Mouse (Mus musculus): ENCODE measurements around the gene Alk. TPM values are rescaled to one million over a fixed set of nuclear protein-coding genes. Genes with fewer than 3 reads are reported as not detected.

Alk gene
- polyA plus RNA-seq, 1 experiment from 2014 or later: 0.11 TPM

GRCm38 (mm10) chr17:71991260-71991659, 613.2 kb downstream of the Alk start:
- Histone ChIP-seq H3K36me3 (ENCODE audit: insufficient read depth, low read length) (no peaks in the 10 kb centered on the region), H3K9ac (ENCODE audit: low read depth, low read length) (no peak overlapping the region), H3K4me2 (ENCODE audit: low read length) (no peak overlapping the region), H3K27ac (no peak overlapping the region), H3K4me3 (replicated peaks; ENCODE audit: low read depth, low read length) (no peak overlapping the region), H3K4me1 (replicated peaks; ENCODE audit: insufficient read depth, low read length) (no peaks in the 10 kb centered on the region), H3K27me3 (ENCODE audit: insufficient read depth, low read length) (no peaks in the 10 kb centered on the region), H3K9me3 (replicated peaks; ENCODE audit: low read length) (no peaks in the 10 kb centered on the region)
- DNase-seq (ENCODE audit: low spot score) (no peak), ATAC-seq (replicated peaks; ENCODE audit: low FRiP score, low read depth) (no peak)
- WGBS: 39% methylated on average over 3 of the region's 3 CpGs
- TF ChIP-seq CTCF (IDR thresholded peaks at IDR 0.05; ENCODE audit: low read depth): no peak

DNA sequence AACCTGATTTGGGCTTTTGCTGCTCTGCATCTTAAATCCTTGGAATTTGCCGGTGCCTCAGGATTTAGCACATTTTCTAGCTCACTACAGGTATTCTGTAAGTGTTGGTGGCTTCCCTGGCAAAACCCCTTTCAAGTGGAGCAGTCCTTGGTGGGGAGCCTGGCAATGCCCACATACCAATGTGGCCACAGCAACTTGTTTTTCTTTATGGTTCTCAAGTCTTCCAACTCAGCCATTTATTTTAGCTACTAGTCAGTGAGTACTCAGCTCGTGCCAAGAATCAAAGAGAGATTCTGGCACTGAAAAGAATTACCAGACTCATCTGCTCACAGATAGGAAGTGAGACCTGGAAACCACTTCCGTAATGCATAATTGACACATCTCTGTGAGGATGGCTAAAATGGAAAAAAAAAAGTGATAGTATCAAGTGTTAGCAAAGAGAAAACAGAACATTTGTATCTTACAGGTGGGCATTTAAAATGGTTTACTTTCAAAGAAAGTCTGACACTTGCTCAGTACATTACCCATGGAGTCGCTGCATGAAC, 614.2 kb downstream of the Alk start:
- no peaks in the 10 kb centered on the region for H3K36me3 ChIP-seq (ENCODE audit: insufficient read depth, low read length)
- no peaks in the 10 kb centered on the region for H3K9me3 ChIP-seq (replicated peaks; ENCODE audit: low read length)
- no peak overlapping the region for H3K27ac ChIP-seq
- H3K4me3 ChIP-seq (replicated peaks; ENCODE audit: low read depth, low read length): no peak overlapping the region
- H3K9ac ChIP-seq (ENCODE audit: low read depth, low read length): no peak overlapping the region
- no peak overlapping the region for H3K4me2 ChIP-seq (ENCODE audit: low read length)
- WGBS: 76% methylated on average over 4 of the region's 4 CpGs
- DNase-seq (ENCODE audit: low spot score) (no peak), ATAC-seq (replicated peaks; ENCODE audit: low FRiP score, low read depth) (no peak)
- no peaks in the 10 kb centered on the region for H3K27me3 ChIP-seq (ENCODE audit: insufficient read depth, low read length)
- TF ChIP-seq CTCF (IDR thresholded peaks at IDR 0.05; ENCODE audit: low read depth): no peak
- H3K4me1 ChIP-seq (replicated peaks; ENCODE audit: insufficient read depth, low read length): no peaks in the 10 kb centered on the region

DNA sequence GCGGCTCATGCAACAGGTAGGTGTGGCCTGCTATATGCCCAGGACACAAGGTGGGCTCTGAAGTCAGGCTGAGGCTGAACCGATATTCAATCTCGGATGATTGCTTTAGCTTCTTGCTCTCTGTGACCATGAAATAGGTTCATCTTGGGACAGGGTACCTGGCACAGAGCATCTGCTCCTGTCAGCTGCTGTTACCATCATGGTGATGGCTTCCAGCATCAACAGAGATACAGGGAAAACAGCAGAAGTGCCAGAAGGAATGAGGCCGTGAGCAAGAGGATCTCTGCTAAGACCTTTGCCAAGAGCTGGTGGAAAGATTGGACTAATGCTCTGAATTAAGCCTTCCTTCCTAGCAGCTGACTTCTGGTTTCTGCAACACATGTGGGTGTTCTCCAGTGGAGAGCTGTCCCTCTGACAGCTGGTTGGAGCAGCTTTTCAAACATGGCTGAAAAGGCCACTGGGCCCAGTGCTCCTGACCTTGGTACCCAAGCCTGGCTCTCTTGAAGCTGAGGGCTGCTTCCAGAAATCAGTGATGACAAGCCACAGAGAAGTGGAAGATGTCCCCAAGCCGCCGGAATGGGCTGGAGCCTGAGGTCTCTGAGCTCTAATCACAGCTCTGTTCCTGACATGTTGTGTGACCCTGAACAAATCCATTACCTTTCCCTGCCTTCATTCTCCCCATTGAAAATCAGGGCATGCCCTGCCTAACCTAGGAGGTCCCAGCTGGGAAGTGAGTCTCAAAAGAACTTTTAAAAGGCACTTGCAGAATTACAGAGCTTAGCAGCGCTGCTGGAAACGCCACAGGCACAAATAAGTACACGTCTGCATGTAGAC, 615.5 kb downstream of the Alk start:
- H3K27ac ChIP-seq: no peak overlapping the region
- DNase-seq (ENCODE audit: low spot score) (no peak), ATAC-seq (replicated peaks; ENCODE audit: low FRiP score, low read depth) (no peak)
- no peak overlapping the region for H3K4me3 ChIP-seq (replicated peaks; ENCODE audit: low read depth, low read length)
- no peaks in the 10 kb centered on the region for H3K27me3 ChIP-seq (ENCODE audit: insufficient read depth, low read length)
- H3K9me3 ChIP-seq (replicated peaks; ENCODE audit: low read length): no peaks in the 10 kb centered on the region
- H3K9ac ChIP-seq (ENCODE audit: low read depth, low read length): no peak overlapping the region
- H3K36me3 ChIP-seq (ENCODE audit: insufficient read depth, low read length): no peaks in the 10 kb centered on the region
- no peaks in the 10 kb centered on the region for H3K4me1 ChIP-seq (replicated peaks; ENCODE audit: insufficient read depth, low read length)
- H3K4me2 ChIP-seq (ENCODE audit: low read length): no peak overlapping the region
- WGBS: 71% methylated on average over 9 of the region's 9 CpGs
- no peak for TF ChIP-seq CTCF (IDR thresholded peaks at IDR 0.05; ENCODE audit: low read depth)

GRCm38 (mm10) chr17:71986998-71987397, 617.4 kb downstream of the Alk start:
- no peak overlapping the region for H3K9ac ChIP-seq (ENCODE audit: low read depth, low read length)
- H3K4me1 ChIP-seq (replicated peaks; ENCODE audit: insufficient read depth, low read length): no peaks in the 10 kb centered on the region
- TF ChIP-seq CTCF (IDR thresholded peaks at IDR 0.05; ENCODE audit: low read depth): no peak
- 36% methylated on average over 8 of the region's 8 CpGs for WGBS
- H3K36me3 ChIP-seq (ENCODE audit: insufficient read depth, low read length): no peaks in the 10 kb centered on the region
- H3K27me3 ChIP-seq (ENCODE audit: insufficient read depth, low read length): no peaks in the 10 kb centered on the region
- H3K4me3 ChIP-seq (replicated peaks; ENCODE audit: low read depth, low read length): no peak overlapping the region
- H3K9me3 ChIP-seq (replicated peaks; ENCODE audit: low read length): no peaks in the 10 kb centered on the region
- peak overlapping the region; percentile 36 for H3K4me2 ChIP-seq (ENCODE audit: low read length)
- ATAC-seq (replicated peaks; ENCODE audit: low FRiP score, low read depth) (no peak), DNase-seq (ENCODE audit: low spot score) (no peak)
- H3K27ac ChIP-seq: no peak overlapping the region

DNA sequence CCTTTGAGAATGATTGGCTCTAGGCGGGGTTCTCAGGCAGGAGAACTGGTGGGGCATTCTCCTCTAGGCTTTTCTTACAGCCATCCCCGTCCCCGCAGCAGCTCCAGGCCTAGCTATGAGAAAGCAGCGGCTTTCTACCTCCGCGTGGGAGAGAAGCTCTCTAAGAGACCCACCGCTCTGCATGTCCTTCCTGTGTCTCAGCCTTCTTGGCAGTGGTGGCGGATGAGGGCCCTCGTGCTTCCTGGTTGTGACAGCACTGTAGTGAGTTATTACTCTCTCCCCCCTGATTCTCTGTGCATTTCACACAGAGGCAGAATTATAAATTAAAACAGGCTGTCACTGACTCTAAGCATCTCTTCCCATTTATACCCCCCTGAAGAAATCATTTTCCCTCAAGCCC, 618.0 kb downstream of the Alk start:
- Histone ChIP-seq H3K4me3 (replicated peaks; ENCODE audit: low read depth, low read length) (no peak overlapping the region), H3K9ac (ENCODE audit: low read depth, low read length) (no peak overlapping the region), H3K4me1 (replicated peaks; ENCODE audit: insufficient read depth, low read length) (no peaks in the 10 kb centered on the region), H3K9me3 (replicated peaks; ENCODE audit: low read length) (no peaks in the 10 kb centered on the region), H3K27me3 (ENCODE audit: insufficient read depth, low read length) (no peaks in the 10 kb centered on the region), H3K36me3 (ENCODE audit: insufficient read depth, low read length) (no peaks in the 10 kb centered on the region), H3K27ac (no peak overlapping the region), H3K4me2 (ENCODE audit: low read length) (peak overlapping the region; percentile 36; the same call in 1 of the 2 replicates)
- 0 out of 2 replicates have a peak, but pooled peaks have one; percentile 2 for TF ChIP-seq CTCF (IDR thresholded peaks at IDR 0.05; ENCODE audit: low read depth)
- ATAC-seq (replicated peaks; ENCODE audit: low FRiP score, low read depth) (peak; percentile 62; the same call in 1 of the 2 replicates), DNase-seq (ENCODE audit: low spot score) (peak; percentile 86)
- 17% methylated on average over 9 of the region's 9 CpGs for WGBS

GRCm38 (mm10) chr17:71981177-71981576, 623.2 kb downstream of the Alk start:
- no peak for ATAC-seq (replicated peaks; ENCODE audit: low FRiP score, low read depth)

More at GRCm38 (mm10) chr17:71981177-71981576, 623.2 kb downstream of the Alk start:
- no peak for TF ChIP-seq CTCF (IDR thresholded peaks at IDR 0.05; ENCODE audit: low read depth)
- 0 out of 2 replicates have a peak, but pooled peaks cover 2% of the 10 kb centered on the region for H3K4me1 ChIP-seq (replicated peaks; ENCODE audit: insufficient read depth, low read length)
- no peaks in the 10 kb centered on the region for H3K9me3 ChIP-seq (replicated peaks; ENCODE audit: low read length)
- H3K36me3 ChIP-seq (ENCODE audit: insufficient read depth, low read length): no peaks in the 10 kb centered on the region
- no peak overlapping the region for H3K9ac ChIP-seq (ENCODE audit: low read depth, low read length)
- no peak overlapping the region for H3K27ac ChIP-seq
- no peaks in the 10 kb centered on the region for H3K27me3 ChIP-seq (ENCODE audit: insufficient read depth, low read length)
- no peak for DNase-seq (ENCODE audit: low spot score)
- no peak overlapping the region for H3K4me3 ChIP-seq (replicated peaks; ENCODE audit: low read depth, low read length)
- WGBS: 69% methylated on average over 4 of the region's 4 CpGs
- H3K4me2 ChIP-seq (ENCODE audit: low read length): no peak overlapping the region

Data from kidney, postnatal 0 days (tissue).